Mouse (Mus musculus) lung, embryonic 16.5 days (tissue): ENCODE results near the gene Sdhc. TPM values are rescaled to one million over a fixed set of nuclear protein-coding genes. Genes with fewer than 3 reads are reported as not detected.

Experiments
- ATAC-seq: fragments of 200-750 bp; cut with Nextera tagmentation; 2 replicates; pipeline ENCODE4 v1.8.0; 2017; ENCODE audit warnings: low read depth, mild to moderate bottlenecking, moderate library complexity
- H3K27ac ChIP-seq: fragments of 300-500 bp; sonication (generic); 2 replicates; pipeline ENCODE4 v1.5.1; 2014; ENCODE audit warnings: mild to moderate bottlenecking, control low read depth, low read length
- H3K27me3 ChIP-seq: fragments of 300-500 bp; sonication (generic); 2 replicates; pipeline ENCODE4 v1.6.1; 2014; ENCODE audit warnings: low read depth, low read length, mixed read lengths; ENCODE audit not compliant: control insufficient read depth, insufficient read depth
- H3K36me3 ChIP-seq: fragments of 300-500 bp; sonication (generic); 2 replicates; pipeline ENCODE4 v1.6.1; 2014; ENCODE audit warnings: low read length; ENCODE audit not compliant: control insufficient read depth, insufficient read depth
- H3K4me1 ChIP-seq: fragments of 300-500 bp; sonication (generic); replicated peaks from 2 replicates; pipeline ENCODE4 v1.6.1; 2014; ENCODE audit warnings: low read length, mixed read lengths; ENCODE audit not compliant: control insufficient read depth, insufficient read depth
- H3K4me2 ChIP-seq: fragments of 300-500 bp; sonication (generic); 2 replicates; pipeline ENCODE4 v1.6.1; 2014; ENCODE audit warnings: low read depth, low read length, control low read depth
- H3K4me3 ChIP-seq: fragments of 300-500 bp; sonication (generic); 2 replicates; pipeline ENCODE4 v1.5.1; 2014; ENCODE audit warnings: mild to moderate bottlenecking, low read length, control low read depth
- H3K9ac ChIP-seq: fragments of 300-500 bp; sonication (generic); 2 replicates; pipeline ENCODE4 v1.6.1; 2014; ENCODE audit warnings: low read length, control low read depth
- H3K9me3 ChIP-seq: fragments of 300-500 bp; sonication (generic); 2 replicates; pipeline ENCODE4 v1.6.1; 2016; ENCODE audit warnings: low read length; ENCODE audit not compliant: control insufficient read depth
- WGBS: fragments of 180-500 bp; shearing (Covaris S2); extraction: QIAGEN DNeasy Blood & Tissue Kit; methylation state at CpG from one replicate; pipeline ENCODE4 v1.1.7; 2014; 5-methylcytosine and 5-hydroxymethylcytosine counted together
- polyA plus RNA-seq: library from polyadenylated mRNA; unstranded; fragments of >200 nt; fragmentation: Nextera tagmentation; extraction: Ambion mirVana; gene quantifications from 2 replicates; pipeline ENCODE4 v1.2.1, GENCODE M21; 2015

Sdhc gene
- polyA plus RNA-seq, 1 experiment from 2014 or later: 285 TPM

GRCm38 (mm10) chr1:171189476-171190114, 39.2 kb upstream of the Sdhc start:
- Histone ChIP-seq H3K9me3 (no peaks in the 10 kb centered on the region), H3K4me2 (peak overlapping the region; percentile 26; the same call in 1 of the 2 replicates), H3K27me3 (peaks cover 28% of the 10 kb centered on the region), H3K9ac (no peak overlapping the region), H3K4me3 (no peak overlapping the region), H3K36me3 (no peaks in the 10 kb centered on the region), H3K27ac (0 out of 2 replicates have a peak overlapping the region, but pooled peaks have one; percentile 30), H3K4me1 (peaks cover 10% of the 10 kb centered on the region)
- ATAC-seq: peak; percentile 59; the same call in 1 of the 2 replicates
- 35% methylated on average over 14 of the region's 14 CpGs for WGBS

- no peak overlapping the region for H3K9ac ChIP-seq
- WGBS: 3% methylated on average over 8 of the region's 8 CpGs
- peak; percentile 42 for ATAC-seq
- peaks cover 10% of the 10 kb centered on the region for H3K4me1 ChIP-seq
- H3K36me3 ChIP-seq: no peaks in the 10 kb centered on the region
- H3K27ac ChIP-seq: 0 out of 2 replicates have a peak overlapping the region, but pooled peaks have one; percentile 30
- peaks cover 23% of the 10 kb centered on the region for H3K27me3 ChIP-seq
- no peaks in the 10 kb centered on the region for H3K9me3 ChIP-seq
- H3K4me3 ChIP-seq: no peak overlapping the region
- peak overlapping the region; percentile 26; the same call in 1 of the 2 replicates for H3K4me2 ChIP-seq
These were observed 38.6 kb upstream of the Sdhc start for GRCm38 (mm10) chr1:171189046-171189445.

GRCm38 (mm10) chr1:171187851-171188700, 37.7 kb upstream of the Sdhc start:
- H3K9ac ChIP-seq: no peak overlapping the region
- no peaks in the 10 kb centered on the region for H3K36me3 ChIP-seq
- H3K4me2 ChIP-seq: no peak overlapping the region
- no peak overlapping the region for H3K27ac ChIP-seq
- no peaks in the 10 kb centered on the region for H3K9me3 ChIP-seq
- peaks cover 14% of the 10 kb centered on the region for H3K27me3 ChIP-seq
- H3K4me3 ChIP-seq: no peak overlapping the region
- WGBS: 69% methylated on average over 13 of the region's 13 CpGs
- peaks cover 9% of the 10 kb centered on the region for H3K4me1 ChIP-seq
- no peak for ATAC-seq

GRCm38 (mm10) chr1:171185655-171186054, 35.3 kb upstream of the Sdhc start:
- H3K27me3 ChIP-seq: no peaks in the 10 kb centered on the region
- ATAC-seq: no peak
- H3K9ac ChIP-seq: no peak overlapping the region
- WGBS: 55% methylated on average over 8 of the region's 8 CpGs
- H3K27ac ChIP-seq: no peak overlapping the region
- H3K4me3 ChIP-seq: no peak overlapping the region
- no peaks in the 10 kb centered on the region for H3K9me3 ChIP-seq
- H3K36me3 ChIP-seq: no peaks in the 10 kb centered on the region
- no peak overlapping the region for H3K4me2 ChIP-seq
- H3K4me1 ChIP-seq: peaks cover 8% of the 10 kb centered on the region

- Histone ChIP-seq H3K9ac (no peak overlapping the region), H3K27ac (peak overlapping the region; percentile 12; the same call in 1 of the 2 replicates), H3K36me3 (no peaks in the 10 kb centered on the region), H3K4me3 (no peak overlapping the region), H3K9me3 (no peaks in the 10 kb centered on the region), H3K4me2 (no peak overlapping the region), H3K4me1 (peaks cover 5% of the 10 kb centered on the region), H3K27me3 (no peaks in the 10 kb centered on the region)
- ATAC-seq: peak; percentile 34; the same call in 1 of the 2 replicates
- WGBS: 47% methylated on average over 7 of the region's 7 CpGs
These were observed 33.9 kb upstream of the Sdhc start for GRCm38 (mm10) chr1:171184314-171184713.

GRCm38 (mm10) chr1:171183620-171184019, 33.2 kb upstream of the Sdhc start:
- no peaks in the 10 kb centered on the region for H3K36me3 ChIP-seq
- H3K4me1 ChIP-seq: no peaks in the 10 kb centered on the region
- WGBS: 39% methylated on average over 3 of the region's 3 CpGs
- H3K27me3 ChIP-seq: no peaks in the 10 kb centered on the region
- no peak overlapping the region for H3K9ac ChIP-seq
- no peak overlapping the region for H3K4me3 ChIP-seq
- no peak overlapping the region for H3K4me2 ChIP-seq
- H3K9me3 ChIP-seq: no peaks in the 10 kb centered on the region
- H3K27ac ChIP-seq: no peak overlapping the region; the same call in 1 of the 2 replicates
- peak; percentile 45; the same call in 1 of the 2 replicates for ATAC-seq

GRCm38 (mm10) chr1:171183025-171183424, 32.6 kb upstream of the Sdhc start:
- Histone ChIP-seq H3K27ac (no peak overlapping the region), H3K27me3 (no peaks in the 10 kb centered on the region), H3K9ac (no peak overlapping the region), H3K9me3 (no peaks in the 10 kb centered on the region), H3K36me3 (no peaks in the 10 kb centered on the region), H3K4me3 (no peak overlapping the region), H3K4me1 (no peaks in the 10 kb centered on the region), H3K4me2 (no peak overlapping the region)
- no peak for ATAC-seq
- 74% methylated on average over 3 of the region's 3 CpGs for WGBS

GRCm38 (mm10) chr1:171179487-171180171, 29.2 kb upstream of the Sdhc start:
- no peak for ATAC-seq
- Histone ChIP-seq H3K4me1 (no peaks in the 10 kb centered on the region), H3K4me2 (no peak overlapping the region), H3K9me3 (no peaks in the 10 kb centered on the region), H3K27me3 (no peaks in the 10 kb centered on the region), H3K4me3 (no peak overlapping the region), H3K27ac (no peak overlapping the region), H3K36me3 (no peaks in the 10 kb centered on the region), H3K9ac (no peak overlapping the region)
- WGBS: 51% methylated on average over 5 of the region's 5 CpGs

GRCm38 (mm10) chr1:171172779-171173178, 22.4 kb upstream of the Sdhc start:
- Histone ChIP-seq H3K27me3 (no peaks in the 10 kb centered on the region), H3K9ac (no peak overlapping the region), H3K4me1 (no peaks in the 10 kb centered on the region), H3K9me3 (no peaks in the 10 kb centered on the region), H3K36me3 (no peaks in the 10 kb centered on the region), H3K27ac (no peak overlapping the region), H3K4me2 (no peak overlapping the region), H3K4me3 (no peak overlapping the region)
- ATAC-seq: no peak
- WGBS: 92% methylated on average over 8 of the region's 8 CpGs
